Mouse (Mus musculus): ENCODE data around the gene Mob4. TPM values are rescaled to one million over a fixed set of nuclear protein-coding genes. Genes with fewer than 3 reads are reported as not detected.

The Mob4 gene
- polyA plus RNA-seq, 1 experiment from 2014 or later: 171 TPM

Other genes with a start within 250 kb of the Mob4 start
- 29.9 and 31.4 TPM in 2 replicates for gene Ankrd44, start 204.8 kb upstream of the Mob4 start, polyA plus RNA-seq (2015; fragmentation: Nextera tagmentation; extraction: Ambion mirVana)
- gene Sf3b1, start 103.8 kb upstream of the Mob4 start, polyA plus RNA-seq (2015; fragmentation: Nextera tagmentation; extraction: Ambion mirVana): 297 and 327 TPM in 2 replicates
- gene Coq10b, start 78.5 kb upstream of the Mob4 start, polyA plus RNA-seq (2015; fragmentation: Nextera tagmentation; extraction: Ambion mirVana): 29.9 and 34.4 TPM in 2 replicates
- 224 and 238 TPM in 2 replicates for gene Hspe1, start 43.1 kb upstream of the Mob4 start, polyA plus RNA-seq (2015; fragmentation: Nextera tagmentation; extraction: Ambion mirVana)
- 255 and 276 TPM in 2 replicates for gene Hspd1, start 43.0 kb upstream of the Mob4 start, polyA plus RNA-seq (2015; fragmentation: Nextera tagmentation; extraction: Ambion mirVana)
- 7.9 and 10.6 TPM in 2 replicates for gene Rftn2, start 95.6 kb downstream of the Mob4 start, polyA plus RNA-seq (2015; fragmentation: Nextera tagmentation; extraction: Ambion mirVana)
- gene Mars2, start 105.9 kb downstream of the Mob4 start, polyA plus RNA-seq (2015; fragmentation: Nextera tagmentation; extraction: Ambion mirVana): 3.7 and 4.0 TPM in 2 replicates
- 0.53 TPM in 1 of 2 replicates, not detected in the other for gene Boll, start 232.2 kb downstream of the Mob4 start, polyA plus RNA-seq (2015; fragmentation: Nextera tagmentation; extraction: Ambion mirVana)